Mouse (Mus musculus): ENCODE results near the gene Vmn2r32.
"Not testable (repeated sequence)": the region's sequence is repeated elsewhere in the genome, so short reads cannot be mapped to it uniquely, and the experiment has no call there.

Gene Vmn2r32

DNA sequence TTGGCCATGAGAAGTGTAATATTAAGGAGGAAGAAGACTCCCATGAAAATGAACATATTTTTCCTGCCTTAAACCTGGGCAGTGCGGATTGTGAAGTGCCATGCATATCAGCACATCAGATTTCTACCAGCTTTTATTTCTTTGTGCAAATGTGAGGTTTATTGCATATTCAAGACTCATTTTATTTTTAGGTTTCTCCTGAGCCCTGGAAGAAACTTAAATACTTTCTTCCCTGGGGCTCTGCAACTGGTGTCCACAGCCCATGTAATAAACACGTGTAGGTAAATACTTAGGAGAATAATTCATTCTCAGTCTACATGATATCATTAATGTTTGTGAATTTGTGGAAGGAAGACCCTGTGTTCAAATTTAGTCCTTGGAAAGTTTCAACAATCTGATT is at the start of gene Vmn2r32:
Vmn2r32 (minus strand) TSS at position 101 of the 400 bp plus-strand sequence.
- not testable (repeated sequence) for DNase-seq (ENCODE audit: low spot score in 2 of 2)

All from right cerebral cortex, adult 2 months (tissue).